Mouse (Mus musculus): ENCODE measurements around the gene Fbxo40.

Fbxo40 gene

DNA sequence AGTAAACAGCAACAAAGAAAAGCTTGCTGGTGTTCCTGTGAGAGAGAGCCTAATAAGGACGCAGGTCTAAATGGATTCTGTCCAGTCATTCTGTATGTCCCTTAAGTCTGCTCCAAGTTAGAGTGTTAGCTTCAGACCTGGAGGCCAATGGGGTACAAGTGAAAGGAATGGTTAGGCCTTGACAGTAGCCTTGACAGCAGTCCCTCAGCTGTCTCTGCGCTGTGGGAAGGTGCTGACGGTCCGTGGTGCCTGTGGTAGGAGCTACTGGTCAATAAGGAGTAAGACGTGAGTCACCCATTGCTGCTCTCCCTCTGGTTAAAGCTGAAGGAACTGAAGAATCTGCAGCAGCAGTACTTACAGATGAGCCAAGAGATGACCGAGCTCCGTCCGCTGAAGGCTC is 66.0 kb downstream of the Fbxo40 start:
- in situ Hi-C loops (cut with MboI), result no loop called here

DNA sequence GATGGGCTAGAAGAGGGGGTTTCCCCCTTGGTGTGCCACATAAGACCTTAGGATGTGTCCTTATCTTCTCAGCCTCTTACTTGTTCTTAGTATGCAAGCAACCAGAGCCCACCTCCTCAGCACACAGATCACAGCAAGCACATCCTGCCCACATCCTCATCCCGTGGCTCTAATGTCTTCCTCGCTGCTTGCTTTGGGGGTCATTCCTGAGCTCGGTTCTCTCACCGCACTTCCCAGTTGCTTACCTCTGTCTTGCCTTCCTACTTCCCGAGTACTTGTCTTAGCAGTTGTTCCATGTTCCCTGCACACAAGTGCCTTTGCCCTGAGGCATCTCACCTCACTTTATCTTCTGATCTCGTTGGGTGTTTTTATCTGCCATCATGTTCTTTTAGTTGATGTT is 68.3 kb downstream of the Fbxo40 start:
- in situ Hi-C loops (cut with MboI), result no loop called here

DNA sequence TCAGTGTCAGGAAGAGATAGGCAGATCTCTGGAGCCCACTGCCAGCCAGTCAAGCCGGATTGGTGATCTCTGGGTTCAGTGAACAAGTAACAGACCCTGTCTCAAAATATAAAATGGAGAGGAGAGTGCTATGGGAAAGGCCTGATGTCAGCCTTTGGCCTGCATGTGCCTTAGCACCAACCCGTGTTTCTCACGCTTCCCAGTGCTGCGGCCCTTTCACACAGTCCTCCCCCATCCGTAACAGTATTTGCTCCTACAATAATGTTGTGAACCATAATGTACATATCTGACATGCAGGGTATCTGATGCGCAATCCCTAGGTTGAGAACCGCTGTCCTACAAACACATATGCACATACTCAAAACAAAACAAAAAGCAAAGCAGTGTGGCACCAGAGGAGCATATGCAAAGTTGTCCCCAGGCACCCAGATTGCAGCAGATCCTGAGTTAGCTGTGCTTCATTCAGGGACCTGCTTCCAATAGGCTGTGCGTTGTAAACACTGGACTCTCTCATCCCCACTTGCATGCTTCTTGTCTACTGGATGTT is 69.1 kb downstream of the Fbxo40 start:
- in situ Hi-C loops (cut with MboI), result no loop called here

DNA sequence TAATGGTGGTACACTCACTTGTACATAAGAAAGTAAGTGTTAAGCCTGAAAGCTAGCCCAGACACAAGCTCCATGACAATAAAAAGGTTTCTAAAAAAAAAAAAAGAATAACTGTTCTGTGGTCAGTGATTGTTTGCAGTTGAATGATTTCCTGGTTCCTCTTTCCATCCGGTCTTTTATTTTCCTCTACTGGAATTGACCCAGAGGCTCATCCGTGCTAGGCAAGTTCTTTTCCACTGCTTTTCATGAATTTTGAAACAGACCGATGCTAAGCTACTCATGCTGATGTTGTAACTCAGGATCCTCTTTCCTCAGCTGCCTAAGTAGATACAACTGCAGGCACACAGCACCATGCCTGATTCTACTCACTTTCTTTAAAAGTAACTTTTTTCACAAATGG is 69.9 kb downstream of the Fbxo40 start:
- in situ Hi-C loops (cut with MboI), result no loop called here

DNA sequence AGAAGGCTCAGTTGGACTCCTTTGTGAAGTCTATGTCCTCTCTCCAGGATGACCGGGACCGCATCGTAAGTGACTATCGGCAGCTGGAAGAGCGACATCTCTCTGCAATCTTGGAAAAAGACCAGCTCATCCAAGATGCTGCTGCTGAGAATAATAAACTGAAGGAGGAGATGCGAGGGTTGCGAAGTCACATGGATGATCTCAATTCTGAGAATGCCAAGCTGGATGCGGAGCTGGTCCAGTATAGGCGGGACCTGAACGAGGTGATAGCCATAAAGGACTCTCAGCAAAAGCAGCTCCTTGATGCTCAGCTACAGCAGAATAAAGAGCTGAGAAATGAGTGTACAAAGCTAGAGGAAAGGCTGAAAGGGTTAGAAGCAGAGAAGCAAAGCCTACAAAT is 71.8 kb downstream of the Fbxo40 start:
- in situ Hi-C loops (cut with MboI), result no loop called here

DNA sequence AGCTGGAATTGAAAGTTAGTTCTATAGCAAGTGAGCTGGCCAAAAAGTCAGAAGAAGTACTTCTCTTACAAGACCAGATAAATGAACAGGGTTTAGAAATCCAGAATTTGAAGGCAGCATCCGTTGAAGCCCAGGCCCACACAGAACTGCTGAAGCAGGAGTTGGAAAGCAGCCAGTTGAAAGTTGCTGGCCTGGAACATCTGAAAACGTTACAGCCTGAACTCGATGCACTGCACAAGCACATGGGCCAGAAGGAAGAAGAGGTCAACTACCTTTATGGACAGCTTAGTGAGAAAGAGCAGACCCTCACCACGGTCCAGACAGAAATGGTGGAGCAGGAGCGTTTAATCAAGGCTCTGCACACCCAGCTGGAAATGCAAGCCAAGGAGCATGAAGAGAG is 76.1 kb downstream of the Fbxo40 start:
- in situ Hi-C loops (cut with MboI), result no loop called here
